Mouse (Mus musculus): Measurements from ENCODE around the gene Mcrip2. TPM values are rescaled to one million over a fixed set of nuclear protein-coding genes. Genes with fewer than 3 reads are reported as not detected.

Mcrip2 gene
- polyA plus RNA-seq, 1 experiment from 2014 or later: 61.2 TPM

GRCm38 (mm10) chr17:25831451-25832281 lies 36.9 kb downstream of the Mcrip2 start:
- peaks cover 51% of the 10 kb centered on the region for H3K4me1 ChIP-seq (replicated peaks; ENCODE audit: control insufficient read depth, insufficient read depth, low read length)
- ATAC-seq (replicated peaks; ENCODE audit: low FRiP score, low TSS enrichment, low read depth): no peak
- H3K27me3 ChIP-seq (replicated peaks; ENCODE audit: control insufficient read depth, insufficient read depth, low read length): no peaks in the 10 kb centered on the region
- peaks cover 40% of the 10 kb centered on the region for H3K36me3 ChIP-seq (ENCODE audit: control insufficient read depth, insufficient read depth, low read length)
- 52% methylated on average over 21 of the region's 21 CpGs for WGBS
- peak overlapping the region; percentile 97 for H3K4me2 ChIP-seq (ENCODE audit: low read length)
- H3K4me3 ChIP-seq (ENCODE audit: low read depth, low read length): peak overlapping the region; percentile 61
- no peak for DNase-seq (ENCODE audit: low spot score)
- H3K9me3 ChIP-seq (ENCODE audit: control insufficient read depth, low read length): no peaks in the 10 kb centered on the region
- H3K9ac ChIP-seq (ENCODE audit: low read length): peak overlapping the region; percentile 68
- H3K27ac ChIP-seq (ENCODE audit: low read depth): peak overlapping the region; percentile 94

GRCm38 (mm10) chr17:25830806-25831431 lies 37.6 kb downstream of the Mcrip2 start:
- Histone ChIP-seq H3K9me3 (ENCODE audit: control insufficient read depth, low read length) (no peaks in the 10 kb centered on the region), H3K4me3 (ENCODE audit: low read depth, low read length) (no peak overlapping the region), H3K9ac (ENCODE audit: low read length) (no peak overlapping the region), H3K4me2 (ENCODE audit: low read length) (peak overlapping the region; percentile 97; the same call in 1 of the 2 replicates), H3K36me3 (ENCODE audit: control insufficient read depth, insufficient read depth, low read length) (peaks cover 46% of the 10 kb centered on the region), H3K27me3 (replicated peaks; ENCODE audit: control insufficient read depth, insufficient read depth, low read length) (no peaks in the 10 kb centered on the region), H3K27ac (ENCODE audit: low read depth) (no peak overlapping the region), H3K4me1 (replicated peaks; ENCODE audit: control insufficient read depth, insufficient read depth, low read length) (peaks cover 44% of the 10 kb centered on the region)
- WGBS: 84% methylated on average over 14 of the region's 14 CpGs
- DNase-seq (ENCODE audit: low spot score) (no peak), ATAC-seq (replicated peaks; ENCODE audit: low FRiP score, low TSS enrichment, low read depth) (no peak)

GRCm38 (mm10) chr17:25830200-25830753 lies 38.3 kb downstream of the Mcrip2 start:
- Histone ChIP-seq H3K4me2 (ENCODE audit: low read length) (peak overlapping the region; percentile 85), H3K36me3 (ENCODE audit: control insufficient read depth, insufficient read depth, low read length) (peaks cover 49% of the 10 kb centered on the region), H3K27me3 (replicated peaks; ENCODE audit: control insufficient read depth, insufficient read depth, low read length) (no peaks in the 10 kb centered on the region), H3K9ac (ENCODE audit: low read length) (no peak overlapping the region; the same call in 1 of the 2 replicates), H3K4me3 (ENCODE audit: low read depth, low read length) (no peak overlapping the region), H3K27ac (ENCODE audit: low read depth) (no peak overlapping the region), H3K4me1 (replicated peaks; ENCODE audit: control insufficient read depth, insufficient read depth, low read length) (peaks cover 44% of the 10 kb centered on the region), H3K9me3 (ENCODE audit: control insufficient read depth, low read length) (no peaks in the 10 kb centered on the region)
- ATAC-seq (replicated peaks; ENCODE audit: low FRiP score, low TSS enrichment, low read depth) (no peak), DNase-seq (ENCODE audit: low spot score) (no peak)
- WGBS: 77% methylated on average over 4 of the region's 4 CpGs

GRCm38 (mm10) chr17:25829558-25830017 lies 39.0 kb downstream of the Mcrip2 start:
- Histone ChIP-seq H3K36me3 (ENCODE audit: control insufficient read depth, insufficient read depth, low read length) (peaks cover 45% of the 10 kb centered on the region), H3K27ac (ENCODE audit: low read depth) (peak overlapping the region; percentile 82), H3K9me3 (ENCODE audit: control insufficient read depth, low read length) (no peaks in the 10 kb centered on the region), H3K4me3 (ENCODE audit: low read depth, low read length) (peak overlapping the region; percentile 69), H3K4me2 (ENCODE audit: low read length) (peak overlapping the region; percentile 85), H3K4me1 (replicated peaks; ENCODE audit: control insufficient read depth, insufficient read depth, low read length) (peaks cover 47% of the 10 kb centered on the region), H3K9ac (ENCODE audit: low read length) (peak overlapping the region; percentile 68), H3K27me3 (replicated peaks; ENCODE audit: control insufficient read depth, insufficient read depth, low read length) (no peaks in the 10 kb centered on the region)
- DNase-seq (ENCODE audit: low spot score): no peak
- WGBS: 38% methylated on average over 8 of the region's 8 CpGs
- ATAC-seq (replicated peaks; ENCODE audit: low FRiP score, low TSS enrichment, low read depth): no peak

GRCm38 (mm10) chr17:25828712-25829557 lies 39.6 kb downstream of the Mcrip2 start, which contains the start of gene Jmjd8:
Gene Jmjd8 (plus strand): TSS chr17:25828867.
- Histone ChIP-seq H3K9me3 (ENCODE audit: control insufficient read depth, low read length) (no peaks in the 10 kb centered on the region), H3K4me2 (ENCODE audit: low read length) (peak within 1 kb of the TSS; percentile 85), H3K4me1 (replicated peaks; ENCODE audit: control insufficient read depth, insufficient read depth, low read length) (peaks cover 47% of the 10 kb centered on the region), H3K27ac (ENCODE audit: low read depth) (peak within 1 kb of the TSS; percentile 82), H3K36me3 (ENCODE audit: control insufficient read depth, insufficient read depth, low read length) (peaks cover 45% of the 10 kb centered on the region), H3K27me3 (replicated peaks; ENCODE audit: control insufficient read depth, insufficient read depth, low read length) (no peaks in the 10 kb centered on the region), H3K9ac (ENCODE audit: low read length) (peak within 1 kb of the TSS; percentile 68), H3K4me3 (ENCODE audit: low read depth, low read length) (peak within 1 kb of the TSS; percentile 69)
- WGBS: 1% methylated on average over 32 of the region's 32 CpGs
- ATAC-seq (replicated peaks; ENCODE audit: low FRiP score, low TSS enrichment, low read depth): peak; percentile 32
- DNase-seq (ENCODE audit: low spot score): peak; percentile 90

GRCm38 (mm10) chr17:25828223-25828594 lies 40.4 kb downstream of the Mcrip2 start:
- Histone ChIP-seq H3K27ac (ENCODE audit: low read depth) (peak overlapping the region; percentile 82), H3K27me3 (replicated peaks; ENCODE audit: control insufficient read depth, insufficient read depth, low read length) (no peaks in the 10 kb centered on the region), H3K4me1 (replicated peaks; ENCODE audit: control insufficient read depth, insufficient read depth, low read length) (peaks cover 45% of the 10 kb centered on the region), H3K4me3 (ENCODE audit: low read depth, low read length) (peak overlapping the region; percentile 69), H3K9ac (ENCODE audit: low read length) (no peak overlapping the region), H3K9me3 (ENCODE audit: control insufficient read depth, low read length) (no peaks in the 10 kb centered on the region), H3K4me2 (ENCODE audit: low read length) (peak overlapping the region; percentile 85), H3K36me3 (ENCODE audit: control insufficient read depth, insufficient read depth, low read length) (peaks cover 45% of the 10 kb centered on the region)
- DNase-seq (ENCODE audit: low spot score) (no peak), ATAC-seq (replicated peaks; ENCODE audit: low FRiP score, low TSS enrichment, low read depth) (no peak)
- WGBS: 84% methylated on average over 8 of the region's 8 CpGs

GRCm38 (mm10) chr17:25827546-25828222 lies 40.9 kb downstream of the Mcrip2 start:
- Histone ChIP-seq H3K4me3 (ENCODE audit: low read depth, low read length) (no peak overlapping the region), H3K36me3 (ENCODE audit: control insufficient read depth, insufficient read depth, low read length) (peaks cover 45% of the 10 kb centered on the region), H3K9me3 (ENCODE audit: control insufficient read depth, low read length) (no peaks in the 10 kb centered on the region), H3K27ac (ENCODE audit: low read depth) (no peak overlapping the region), H3K4me1 (replicated peaks; ENCODE audit: control insufficient read depth, insufficient read depth, low read length) (peaks cover 45% of the 10 kb centered on the region), H3K9ac (ENCODE audit: low read length) (no peak overlapping the region), H3K4me2 (ENCODE audit: low read length) (no peak overlapping the region), H3K27me3 (replicated peaks; ENCODE audit: control insufficient read depth, insufficient read depth, low read length) (no peaks in the 10 kb centered on the region)
- ATAC-seq (replicated peaks; ENCODE audit: low FRiP score, low TSS enrichment, low read depth) (no peak), DNase-seq (ENCODE audit: low spot score) (no peak)
- WGBS: 96% methylated on average over 22 of the region's 22 CpGs

Data from intestine, embryonic 14.5 days (tissue).